Mouse (Mus musculus): ENCODE results near the gene Lpar5. TPM values are rescaled to one million over a fixed set of nuclear protein-coding genes. Genes with fewer than 3 reads are reported as not detected.

The Lpar5 gene
- total RNA-seq, 2 experiments from 2014 or later, result 0.84 to 1.0 TPM

- DNase-seq (ENCODE audit: low spot score in 2 of 2), result no peak
Measured at GRCm38 (mm10) chr6:125119387-125119786, 51.7 kb downstream of the Lpar5 start.

GRCm38 (mm10) chr6:125128724-125129123 is 61.0 kb downstream of the Lpar5 start:
- no peak for DNase-seq (ENCODE audit: low spot score in 2 of 2)

- no peak for DNase-seq (ENCODE audit: low spot score in 2 of 2)
Measured at GRCm38 (mm10) chr6:125129710-125130402, 62.1 kb downstream of the Lpar5 start.

- peak; percentile 69 to 72 for DNase-seq (ENCODE audit: low spot score in 2 of 2)
Measured at GRCm38 (mm10) chr6:125131302-125132156, 63.8 kb downstream of the Lpar5 start, which contains the start of gene Nop2. Gene Nop2 (plus strand): TSS chr6:125131909.

Small RNAs within 50 kb of the gene (microRNA-seq; reads per million reads assigned to microRNA genes)
- gene Mir7045, result 0.79 reads per million

Other genes starting within 250 kb of the Lpar5 start
- gene Usp5, start 238.4 kb upstream of the Lpar5 start, total RNA-seq (2021), result 100 to 1,000 TPM; 141 to 148 TPM
- 10 to 100 TPM; 50.6 to 58.6 TPM for gene Cdca3, start 238.4 kb upstream of the Lpar5 start, total RNA-seq (2021)
- 10 to 100 TPM; 13.9 to 16.3 TPM for gene Gnb3, start 227.6 kb upstream of the Lpar5 start, total RNA-seq (2021)
- 10 to 100 TPM; 47.3 to 52.2 TPM for gene P3h3, start 210.2 kb upstream of the Lpar5 start, total RNA-seq (2021)
- 1 to 10 TPM; 5.1 to 5.6 TPM for gene Gpr162, start 203.9 kb upstream of the Lpar5 start, total RNA-seq (2021)
- under 1 TPM; 0.62 to 0.84 TPM for gene Cd4, start 179.7 kb upstream of the Lpar5 start, total RNA-seq (2021)
- 1 to 10 TPM; 1.5 to 1.7 TPM for gene Lag3, start 156.2 kb upstream of the Lpar5 start, total RNA-seq (2021)
- gene Ptms, start 147.8 kb upstream of the Lpar5 start, total RNA-seq (2021), result 100 to 1,000 TPM; 692 to 728 TPM
- 100 to 1,000 TPM; 257 to 265 TPM for gene Mlf2, start 136.5 kb upstream of the Lpar5 start, total RNA-seq (2021)
- gene Cops7a, start 102.4 kb upstream of the Lpar5 start, total RNA-seq (2021), result 100 to 1,000 TPM; 143 to 151 TPM
- 10 to 100 TPM in 1 of 2 experiments, 1 to 10 TPM in 1; 6.2 to 11.1 TPM for gene Pianp, start 71.2 kb upstream of the Lpar5 start, total RNA-seq (2021)
- gene Zfp384, start 58.8 kb upstream of the Lpar5 start, total RNA-seq (2021), result 10 to 100 TPM; 60.6 to 67.6 TPM
- 100 to 1,000 TPM; 118 TPM for gene Ing4, start 28.2 kb upstream of the Lpar5 start, total RNA-seq (2021)
- 1 to 10 TPM; 7.3 to 8.0 TPM for gene Acrbp, start 18.2 kb upstream of the Lpar5 start, total RNA-seq (2021)
- 100 to 1,000 TPM; 227 to 264 TPM for gene Chd4, start 28.1 kb downstream of the Lpar5 start, total RNA-seq (2021)
- gene Nop2, start 64.0 kb downstream of the Lpar5 start, total RNA-seq (2021), result 10 to 100 TPM; 36.5 to 36.8 TPM
- 10 to 100 TPM; 42.7 to 49.9 TPM for gene Iffo1, start 77.3 kb downstream of the Lpar5 start, total RNA-seq (2021)
- 1,000 to 10,000 TPM; 1,146 to 1,218 TPM for gene Gapdh, start 98.5 kb downstream of the Lpar5 start, total RNA-seq (2021)
- 100 to 1,000 TPM in 1 of 2 experiments, 10 to 100 TPM in 1; 95.5 to 107 TPM for gene Ncapd2, start 123.8 kb downstream of the Lpar5 start, total RNA-seq (2021)
- 100 to 1,000 TPM; 155 to 168 TPM for gene Mrpl51, start 123.9 kb downstream of the Lpar5 start, total RNA-seq (2021)
- gene Vamp1, start 147.6 kb downstream of the Lpar5 start, total RNA-seq (2021), result 10 to 100 TPM; 42.5 to 44.0 TPM
- gene Tapbpl, start 163.9 kb downstream of the Lpar5 start, total RNA-seq (2021), result 10 to 100 TPM; 10.2 to 11.3 TPM
- gene Cd27, start 169.1 kb downstream of the Lpar5 start, total RNA-seq (2021), result under 1 TPM; 0.36 to 0.68 TPM
- gene Tuba3a, start 218.1 kb downstream of the Lpar5 start, total RNA-seq (2021), result not detected
- gene Ltbr, start 246.0 kb downstream of the Lpar5 start, total RNA-seq (2021), result 10 to 100 TPM; 88.9 to 89.8 TPM

Data from adrenal gland, postnatal 4 days (tissue).